Mouse (Mus musculus) testis, adult 2 months (tissue): Measurements from ENCODE around the gene Chn2.

Experiments
- CTCF ChIP-seq: fragments of 200-500 bp; IDR thresholded peaks from 2 replicates; pipeline ENCODE4 v1.5.1; 2012; ENCODE audit warnings: low read depth, mild to moderate bottlenecking, inconsistent platforms, low read length, moderate library complexity; ENCODE audit not compliant: control insufficient read depth, insufficient read depth, insufficient replicate concordance
- POLR2A ChIP-seq: fragments of 200-500 bp; IDR thresholded peaks from 2 replicates; pipeline ENCODE4 v1.6.1; 2012; ENCODE audit warnings: low read depth, mild to moderate bottlenecking, inconsistent platforms, low read length, moderate library complexity; ENCODE audit not compliant: control insufficient read depth

DNA sequence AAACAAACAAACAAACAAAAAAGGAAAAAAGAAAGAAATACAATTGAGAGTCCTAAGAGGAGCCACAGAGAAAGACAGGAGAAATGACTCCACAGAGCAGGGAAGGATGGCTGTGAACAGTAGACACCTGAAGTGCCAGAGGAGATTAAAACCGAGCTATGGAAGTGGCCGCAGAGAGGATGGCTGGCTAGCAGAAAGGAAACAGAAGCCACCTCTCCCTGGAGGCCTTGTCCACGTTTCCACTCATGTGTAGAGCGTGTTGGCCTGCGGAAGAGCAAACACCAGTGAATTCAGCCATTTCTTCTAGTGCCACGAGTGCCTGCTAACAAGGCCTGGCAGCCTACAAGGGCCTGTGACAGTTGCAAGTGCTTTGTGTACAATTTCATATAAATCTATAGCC lies 75.1 kb downstream of the Chn2 start:
- TF ChIP-seq CTCF = no peak
- no peak for TF ChIP-seq POLR2A
